Mouse (Mus musculus) lung, embryonic 16.5 days (tissue): ENCODE results near the gene Pdk1. TPM values are rescaled to one million over a fixed set of nuclear protein-coding genes. Genes with fewer than 3 reads are reported as not detected.
"Not testable (repeated sequence)": the region's sequence is repeated elsewhere in the genome, so short reads cannot be mapped to it uniquely, and the experiment has no call there.

Experiments
- ATAC-seq: fragments of 200-750 bp; cut with Nextera tagmentation; 2 replicates; pipeline ENCODE4 v1.8.0; 2017; ENCODE audit warnings: low read depth, mild to moderate bottlenecking, moderate library complexity
- H3K27ac ChIP-seq: fragments of 300-500 bp; sonication (generic); 2 replicates; pipeline ENCODE4 v1.5.1; 2014; ENCODE audit warnings: mild to moderate bottlenecking, control low read depth, low read length
- H3K27me3 ChIP-seq: fragments of 300-500 bp; sonication (generic); 2 replicates; pipeline ENCODE4 v1.6.1; 2014; ENCODE audit warnings: low read depth, low read length, mixed read lengths; ENCODE audit not compliant: control insufficient read depth, insufficient read depth
- H3K36me3 ChIP-seq: fragments of 300-500 bp; sonication (generic); 2 replicates; pipeline ENCODE4 v1.6.1; 2014; ENCODE audit warnings: low read length; ENCODE audit not compliant: control insufficient read depth, insufficient read depth
- H3K4me1 ChIP-seq: fragments of 300-500 bp; sonication (generic); replicated peaks from 2 replicates; pipeline ENCODE4 v1.6.1; 2014; ENCODE audit warnings: low read length, mixed read lengths; ENCODE audit not compliant: control insufficient read depth, insufficient read depth
- H3K4me2 ChIP-seq: fragments of 300-500 bp; sonication (generic); 2 replicates; pipeline ENCODE4 v1.6.1; 2014; ENCODE audit warnings: low read depth, low read length, control low read depth
- H3K4me3 ChIP-seq: fragments of 300-500 bp; sonication (generic); 2 replicates; pipeline ENCODE4 v1.5.1; 2014; ENCODE audit warnings: mild to moderate bottlenecking, low read length, control low read depth
- H3K9ac ChIP-seq: fragments of 300-500 bp; sonication (generic); 2 replicates; pipeline ENCODE4 v1.6.1; 2014; ENCODE audit warnings: low read length, control low read depth
- H3K9me3 ChIP-seq: fragments of 300-500 bp; sonication (generic); 2 replicates; pipeline ENCODE4 v1.6.1; 2016; ENCODE audit warnings: low read length; ENCODE audit not compliant: control insufficient read depth
- WGBS: fragments of 180-500 bp; shearing (Covaris S2); extraction: QIAGEN DNeasy Blood & Tissue Kit; methylation state at CpG from one replicate; pipeline ENCODE4 v1.1.7; 2014; 5-methylcytosine and 5-hydroxymethylcytosine counted together
- polyA plus RNA-seq: library from polyadenylated mRNA; unstranded; fragments of >200 nt; fragmentation: Nextera tagmentation; extraction: Ambion mirVana; gene quantifications from 2 replicates; pipeline ENCODE4 v1.2.1, GENCODE M21; 2015

Gene Pdk1
- polyA plus RNA-seq, 1 experiment from 2014 or later, result 54.0 TPM

GRCm38 (mm10) chr2:71905154-71905553 lies 32.1 kb downstream of the Pdk1 start:
- ATAC-seq, result no peak
- H3K4me3 ChIP-seq, result no peak overlapping the region
- no peaks in the 10 kb centered on the region for H3K27me3 ChIP-seq
- 87% methylated on average over 7 of the region's 7 CpGs for WGBS
- no peaks in the 10 kb centered on the region for H3K4me1 ChIP-seq
- H3K9me3 ChIP-seq, result no peaks in the 10 kb centered on the region
- no peak overlapping the region for H3K4me2 ChIP-seq
- H3K27ac ChIP-seq, result no peak overlapping the region
- no peak overlapping the region for H3K9ac ChIP-seq
- peaks cover under 1% of the 10 kb centered on the region; the same call in 1 of the 2 replicates for H3K36me3 ChIP-seq

- H3K4me3 ChIP-seq, H3K4me1 ChIP-seq, ATAC-seq, H3K4me2 ChIP-seq, H3K27me3 ChIP-seq, H3K9me3 ChIP-seq, H3K9ac ChIP-seq, H3K36me3 ChIP-seq, H3K27ac ChIP-seq: not testable (repeated sequence)
- WGBS, result 92% methylated on average over 8 of the region's 8 CpGs
These were observed 33.3 kb downstream of the Pdk1 start for GRCm38 (mm10) chr2:71906356-71906755.

- Histone ChIP-seq H3K27ac (no peak overlapping the region), H3K4me1 (no peaks in the 10 kb centered on the region), H3K4me2 (no peak overlapping the region), H3K27me3 (no peaks in the 10 kb centered on the region), H3K9me3 (no peaks in the 10 kb centered on the region), H3K36me3 (no peaks in the 10 kb centered on the region), H3K9ac (no peak overlapping the region), H3K4me3 (no peak overlapping the region)
- 69% methylated on average over 10 of the region's 10 CpGs for WGBS
- no peak for ATAC-seq
These were observed 40.9 kb downstream of the Pdk1 start for GRCm38 (mm10) chr2:71913911-71914310.

- H3K9ac ChIP-seq, result no peak overlapping the region
- ATAC-seq, result no peak
- WGBS, result 46% methylated on average over 11 of the region's 11 CpGs
These were observed 46.2 kb downstream of the Pdk1 start for GRCm38 (mm10) chr2:71919227-71919647.

GRCm38 (mm10) chr2:71924931-71925330 lies 51.9 kb downstream of the Pdk1 start:
- not testable (repeated sequence) for H3K36me3 ChIP-seq, H3K27me3 ChIP-seq, H3K27ac ChIP-seq, H3K4me3 ChIP-seq, H3K9ac ChIP-seq, H3K4me1 ChIP-seq, H3K4me2 ChIP-seq, H3K9me3 ChIP-seq, ATAC-seq
- WGBS, result 85% methylated on average over 2 of the region's 2 CpGs

More at GRCm38 (mm10) chr2:71919227-71919647, 46.2 kb downstream of the Pdk1 start:
- no peaks in the 10 kb centered on the region for H3K9me3 ChIP-seq
- H3K27ac ChIP-seq, result no peak overlapping the region
- no peak overlapping the region for H3K4me3 ChIP-seq
- no peaks in the 10 kb centered on the region for H3K27me3 ChIP-seq
- no peaks in the 10 kb centered on the region for H3K36me3 ChIP-seq
- H3K4me2 ChIP-seq, result no peak overlapping the region
- H3K4me1 ChIP-seq, result no peaks in the 10 kb centered on the region

GRCm38 (mm10) chr2:71934046-71934445 lies 61.0 kb downstream of the Pdk1 start:
- H3K27me3 ChIP-seq, result no peaks in the 10 kb centered on the region
- no peaks in the 10 kb centered on the region for H3K4me1 ChIP-seq
- no peak overlapping the region for H3K4me3 ChIP-seq
- H3K4me2 ChIP-seq, result no peak overlapping the region
- no peak overlapping the region for H3K27ac ChIP-seq
- WGBS, result 79% methylated on average over 8 of the region's 8 CpGs
- no peaks in the 10 kb centered on the region for H3K9me3 ChIP-seq
- no peaks in the 10 kb centered on the region for H3K36me3 ChIP-seq
- no peak for ATAC-seq
- H3K9ac ChIP-seq, result no peak overlapping the region

GRCm38 (mm10) chr2:71936711-71937110 lies 63.7 kb downstream of the Pdk1 start:
- Histone ChIP-seq H3K27me3 (no peaks in the 10 kb centered on the region), H3K27ac (no peak overlapping the region), H3K9ac (no peak overlapping the region), H3K4me2 (no peak overlapping the region), H3K9me3 (no peaks in the 10 kb centered on the region), H3K4me3 (no peak overlapping the region), H3K4me1 (no peaks in the 10 kb centered on the region), H3K36me3 (no peaks in the 10 kb centered on the region)
- no peak for ATAC-seq
- 79% methylated on average over 1 of the region's 1 CpGs for WGBS

- no peak for ATAC-seq
- Histone ChIP-seq H3K36me3 (no peaks in the 10 kb centered on the region), H3K4me2 (no peak overlapping the region), H3K9ac (no peak overlapping the region), H3K27me3 (no peaks in the 10 kb centered on the region), H3K4me3 (no peak overlapping the region), H3K27ac (no peak overlapping the region), H3K9me3 (no peaks in the 10 kb centered on the region), H3K4me1 (no peaks in the 10 kb centered on the region)
- WGBS, result 79% methylated on average over 3 of the region's 3 CpGs
These were observed 64.8 kb downstream of the Pdk1 start for GRCm38 (mm10) chr2:71937649-71938308.

- no peak for ATAC-seq
- Histone ChIP-seq H3K4me1 (no peaks in the 10 kb centered on the region), H3K27me3 (no peaks in the 10 kb centered on the region), H3K4me2 (no peak overlapping the region), H3K36me3 (no peaks in the 10 kb centered on the region), H3K4me3 (no peak overlapping the region), H3K27ac (no peak overlapping the region), H3K9me3 (no peaks in the 10 kb centered on the region), H3K9ac (no peak overlapping the region)
- WGBS, result 39% methylated on average over 6 of the region's 6 CpGs
These were observed 65.8 kb downstream of the Pdk1 start for GRCm38 (mm10) chr2:71938716-71939393.
